Mouse (Mus musculus) ES-Bruce4 (cell line): Measurements from ENCODE around the gene Itih3.

Source experiments
- CTCF ChIP-seq: IDR thresholded peaks from one replicate; pipeline ENCODE4 v1.8.1; 2011; ENCODE audit warnings: low read depth, low read length
- POLR2A ChIP-seq: IDR thresholded peaks from one replicate; pipeline ENCODE4 v1.8.1; 2011; ENCODE audit warnings: low read length; ENCODE audit not compliant: insufficient read depth

GRCm38 (mm10) chr14:30870206-30871147 lies 53.1 kb downstream of the Itih3 start:
- no peak for TF ChIP-seq CTCF
- no peak for TF ChIP-seq POLR2A
